Mouse (Mus musculus) neutrophil, adult 5-6 weeks (primary cell): ENCODE data around the gene Slc6a12. TPM values are rescaled to one million over a fixed set of nuclear protein-coding genes. Genes with fewer than 3 reads are reported as not detected.

Experiments
- ATAC-seq: fragments of 151-379, 151-347 bp; 2 replicates; pipeline ENCODE4 v1.8.0; 2017; ENCODE audit warnings: mild to moderate bottlenecking, moderate TSS enrichment; ENCODE audit not compliant: insufficient number of reproducible peaks, poor library complexity, low FRiP score, severe bottlenecking; ENCODE audit errors: extremely low read depth
- total RNA-seq: library from RNA; stranded (forward); fragments of 200-1000 nt; gene quantifications from 2 replicates; pipeline ENCODE4 v1.2.3, GENCODE M21; 2017

The Slc6a12 gene
- total RNA-seq, 1 experiment from 2014 or later = 4.0 TPM

GRCm38 (mm10) chr6:121401140-121401539, 58.3 kb downstream of the Slc6a12 start:
- no peak for ATAC-seq

- no peak for ATAC-seq
Measured at GRCm38 (mm10) chr6:121401826-121402660, 59.2 kb downstream of the Slc6a12 start.

DNA sequence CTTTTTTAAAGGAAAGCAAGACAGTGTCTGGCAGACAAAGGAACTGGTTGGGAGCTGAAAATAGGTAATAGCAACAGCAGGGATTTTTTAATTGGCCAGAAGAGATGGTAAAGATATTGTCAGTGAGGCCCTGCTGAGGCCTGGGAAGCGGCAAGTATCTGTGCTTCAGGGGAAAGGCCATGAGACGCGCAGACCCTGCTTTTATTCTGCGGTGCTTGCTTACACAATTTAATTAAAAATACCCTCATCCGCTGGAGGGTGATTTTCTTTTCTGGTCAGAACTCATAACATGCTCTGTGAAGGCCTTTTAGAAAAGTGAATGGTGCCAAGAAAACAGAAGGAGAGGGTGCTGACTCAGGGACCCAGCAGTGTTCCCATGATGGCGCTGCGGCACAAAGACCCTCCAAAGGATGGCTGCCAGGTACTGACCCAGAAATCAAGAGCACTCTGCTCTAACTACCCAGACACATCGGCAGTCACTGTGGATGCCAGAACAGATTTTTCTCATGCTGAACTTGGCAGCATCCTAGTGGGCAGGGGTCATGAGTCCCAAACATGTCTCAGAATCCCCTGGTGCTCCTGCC, 59.9 kb downstream of the Slc6a12 start:
- ATAC-seq = no peak

DNA sequence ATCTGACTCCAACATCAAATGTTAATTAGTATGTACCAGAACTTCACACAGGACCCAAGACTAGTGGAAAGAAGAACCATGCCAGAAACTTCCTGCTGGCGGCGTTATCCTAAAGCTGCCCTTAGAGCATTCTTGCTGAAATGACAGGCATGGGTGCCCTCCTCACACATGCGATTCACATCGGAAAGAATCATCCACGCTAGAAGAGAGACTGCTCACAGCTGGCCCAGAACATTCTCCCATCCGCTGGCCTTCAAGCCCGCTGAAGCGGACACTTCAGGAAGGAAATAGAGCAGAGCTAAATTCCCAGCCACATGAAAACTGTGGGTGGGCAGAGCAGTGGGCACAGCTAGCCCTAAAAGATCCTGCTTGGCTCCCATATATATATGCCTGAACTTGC, 62.4 kb downstream of the Slc6a12 start:
- no peak for ATAC-seq

DNA sequence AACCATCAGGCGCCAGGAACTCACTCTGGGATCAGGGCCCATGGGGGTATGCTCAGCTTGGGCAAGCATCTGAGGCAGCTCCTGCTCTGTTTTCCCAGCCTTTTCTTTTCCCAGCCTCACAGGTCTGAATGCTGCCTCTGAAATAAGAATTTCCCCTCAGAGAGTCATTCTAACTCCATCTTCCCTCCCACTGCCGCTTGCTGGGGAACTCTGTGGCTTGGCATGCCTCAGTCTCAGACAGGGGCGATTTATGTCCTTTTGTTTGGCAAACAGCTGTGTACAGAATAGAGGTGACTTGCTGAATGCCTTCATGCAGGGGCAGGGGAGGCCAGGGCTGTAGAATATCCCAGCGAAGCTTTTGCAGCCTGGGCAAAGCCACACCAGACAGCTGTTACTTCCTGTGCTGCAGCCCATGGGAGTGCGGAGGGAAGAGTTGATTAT, 64.7 kb downstream of the Slc6a12 start:
- no peak for ATAC-seq

GRCm38 (mm10) chr6:121412558-121413297, 69.9 kb downstream of the Slc6a12 start:
- no peak for ATAC-seq

Other genes with a start within 250 kb of the Slc6a12 start
- 13.6 and 17.1 TPM in 2 replicates for gene Mical3, start 212.1 kb upstream of the Slc6a12 start, total RNA-seq
- gene Pex26, start 159.4 kb upstream of the Slc6a12 start, total RNA-seq = 8.0 and 10.5 TPM in 2 replicates
- gene Tuba8, start 132.4 kb upstream of the Slc6a12 start, total RNA-seq = 1.7 and 3.8 TPM in 2 replicates
- gene Usp18, start 97.2 kb upstream of the Slc6a12 start, total RNA-seq = 21.8 and 24.1 TPM in 2 replicates
- gene Slc6a13, start 42.8 kb upstream of the Slc6a12 start, total RNA-seq = 1.7 and 1.9 TPM in 2 replicates
- gene Iqsec3, start 130.6 kb downstream of the Slc6a12 start, total RNA-seq = not detected in 2 replicates